Mouse (Mus musculus) myocyte (in vitro differentiated cells): ENCODE data around the gene Fosb.

Experiments used
- CEBPB ChIP-seq: IDR thresholded peaks from 2 replicates; pipeline ENCODE4 v1.6.1; 2011; ENCODE audit warnings: mild to moderate bottlenecking, moderate library complexity; ENCODE audit not compliant: poor library complexity, insufficient read depth, severe bottlenecking
- E2F4 ChIP-seq: IDR thresholded peaks from one replicate; pipeline ENCODE4 v1.6.1; 2011; ENCODE audit warnings: mild to moderate bottlenecking, control low read depth, moderate library complexity; ENCODE audit not compliant: insufficient read depth

DNA sequence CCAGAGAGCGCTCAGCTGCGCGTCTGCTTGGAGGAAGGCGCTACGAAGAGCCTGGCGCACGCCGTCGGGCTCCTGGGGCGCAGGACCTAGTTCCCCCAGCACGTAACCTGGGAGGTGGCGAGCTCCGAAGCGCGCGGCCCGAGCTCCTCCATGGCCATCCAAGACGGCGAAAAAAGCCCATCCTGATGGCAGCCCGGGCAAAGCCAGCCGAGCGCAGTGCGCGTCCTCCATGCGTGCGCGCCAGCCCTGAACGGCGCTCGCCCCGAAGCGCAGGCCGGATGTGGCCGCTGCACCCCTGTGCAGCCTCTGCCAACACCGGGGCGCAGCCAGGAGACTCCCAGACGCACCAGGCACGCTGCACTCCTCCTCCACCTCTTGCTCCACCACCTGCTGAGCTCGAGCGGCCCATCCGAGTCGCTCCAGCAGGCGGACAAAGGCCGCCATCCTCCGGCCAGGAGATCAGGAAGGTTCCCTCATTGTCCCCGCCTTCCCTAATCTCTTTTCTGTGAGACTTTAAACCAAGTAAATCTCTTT, 30.2 kb downstream of the Fosb start, which contains the start of gene Ppm1n:
- TF ChIP-seq E2F4 (no peak), CEBPB (no peak)
